Mouse (Mus musculus) midbrain, postnatal 0 days (tissue): Measurements from ENCODE around the gene Map4k4. TPM values are rescaled to one million over a fixed set of nuclear protein-coding genes. Genes with fewer than 3 reads are reported as not detected.

Source experiments
- ATAC-seq: fragments of 200-750 bp; cut with Nextera tagmentation; 2 replicates; pipeline ENCODE4 v1.8.0; 2017; ENCODE audit warnings: moderate number of reproducible peaks, mild to moderate bottlenecking, moderate TSS enrichment, moderate library complexity; ENCODE audit not compliant: low FRiP score
- DNase-seq: peaks from one replicate; pipeline ENCODE4 v3.0.0-alpha.2; 2015; ENCODE audit warnings: low spot score
- H3K27ac ChIP-seq: fragments of 300-500 bp; sonication (generic); 2 replicates; pipeline ENCODE4 v1.5.1; 2014; ENCODE audit warnings: low read depth, mild to moderate bottlenecking, low read length, mixed read lengths
- H3K27me3 ChIP-seq: fragments of 300-500 bp; sonication (generic); 2 replicates; pipeline ENCODE4 v1.6.1; 2014; ENCODE audit warnings: low read length, control low read depth, mixed read lengths; ENCODE audit not compliant: insufficient read depth
- H3K36me3 ChIP-seq: fragments of 300-500 bp; sonication (generic); 2 replicates; pipeline ENCODE4 v1.6.1; 2014; ENCODE audit warnings: low read length, control low read depth, mixed read lengths; ENCODE audit not compliant: insufficient read depth
- H3K4me1 ChIP-seq: fragments of 300-500 bp; sonication (generic); 2 replicates; pipeline ENCODE4 v1.6.1; 2014; ENCODE audit warnings: mild to moderate bottlenecking, control low read depth, antibody characterized with exemption, low read length, mixed read lengths; ENCODE audit not compliant: insufficient read depth
- H3K4me2 ChIP-seq: fragments of 300-500 bp; sonication (generic); 2 replicates; pipeline ENCODE4 v1.6.1; 2014; ENCODE audit warnings: low read depth, mild to moderate bottlenecking, low read length, mixed read lengths; ENCODE audit not compliant: poor library complexity, severe bottlenecking
- H3K4me3 ChIP-seq: fragments of 300-500 bp; sonication (generic); 2 replicates; pipeline ENCODE4 v1.5.1; 2014; ENCODE audit warnings: low read depth, mild to moderate bottlenecking, low read length, moderate library complexity
- H3K9ac ChIP-seq: fragments of 300-500 bp; sonication (generic); replicated peaks from 2 replicates; pipeline ENCODE4 v1.6.1; 2014; ENCODE audit warnings: mild to moderate bottlenecking, low read length, moderate library complexity, mixed read lengths; ENCODE audit not compliant: poor library complexity, severe bottlenecking
- H3K9me3 ChIP-seq: fragments of 300-500 bp; sonication (generic); 2 replicates; pipeline ENCODE4 v1.6.1; 2016; ENCODE audit warnings: low read length, control low read depth
- CTCF ChIP-seq: IDR thresholded peaks from 2 replicates; pipeline ENCODE4 v1.5.1; 2016; ENCODE audit warnings: antibody characterized with exemption, mild to moderate bottlenecking
- WGBS: fragments of 180-500 bp; shearing (Covaris S2); extraction: QIAGEN DNeasy Blood & Tissue Kit; methylation state at CpG from one replicate; pipeline ENCODE4 v1.1.7; 2014; 5-methylcytosine and 5-hydroxymethylcytosine counted together
- polyA plus RNA-seq: library from polyadenylated mRNA; unstranded; fragments of >200 nt; fragmentation: Nextera tagmentation; extraction: Ambion mirVana; gene quantifications from 2 replicates; pipeline ENCODE4 v1.2.1, GENCODE M21; 2015
- total RNA-seq: library from RNA; depleted of rRNA; stranded (reverse); fragments of >200 nt; gene quantifications from 2 replicates; pipeline ENCODE4 v1.2.3, GENCODE M21; 2014

Gene Map4k4
- total and polyA plus RNA-seq, 2 experiments from 2014 or later: 30.6 to 185 TPM

GRCm38 (mm10) chr1:39960623-39961022 is 59.9 kb downstream of the Map4k4 start:
- no peaks in the 10 kb centered on the region for H3K36me3 ChIP-seq
- WGBS: 87% methylated on average over 1 of the region's 1 CpGs
- no peak overlapping the region for H3K27ac ChIP-seq
- no peak for ATAC-seq
- no peak for DNase-seq
- TF ChIP-seq CTCF: no peak
- no peak overlapping the region for H3K4me2 ChIP-seq
- H3K27me3 ChIP-seq: no peaks in the 10 kb centered on the region
- H3K9me3 ChIP-seq: no peaks in the 10 kb centered on the region
- no peak overlapping the region for H3K4me3 ChIP-seq
- H3K9ac ChIP-seq: no peak overlapping the region
- peaks cover 6% of the 10 kb centered on the region; the same call in 1 of the 2 replicates for H3K4me1 ChIP-seq

DNA sequence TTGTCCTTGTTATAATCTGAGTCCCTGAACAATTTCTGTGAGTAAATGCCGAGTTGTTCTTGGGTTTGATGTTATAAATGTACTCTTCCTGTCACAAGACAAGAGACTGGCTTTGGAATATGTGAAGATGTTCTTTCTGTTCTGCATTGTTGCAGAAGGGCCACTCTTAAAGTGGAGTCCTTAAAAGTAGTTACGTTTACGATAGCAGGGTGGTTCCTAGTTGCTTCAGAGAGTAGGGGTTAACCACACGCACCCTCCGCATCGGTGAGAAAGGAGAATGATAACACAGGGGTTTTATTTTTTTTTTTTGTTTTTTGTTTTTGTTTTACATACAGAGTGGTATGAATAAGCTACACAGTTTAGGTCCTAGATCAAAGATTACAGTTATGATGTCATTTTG is 60.4 kb downstream of the Map4k4 start:
- H3K9ac ChIP-seq: no peak overlapping the region
- no peak overlapping the region for H3K27ac ChIP-seq
- 86% methylated on average over 6 of the region's 6 CpGs for WGBS
- no peaks in the 10 kb centered on the region for H3K27me3 ChIP-seq
- no peaks in the 10 kb centered on the region for H3K9me3 ChIP-seq
- H3K4me1 ChIP-seq: peaks cover 6% of the 10 kb centered on the region; the same call in 1 of the 2 replicates
- H3K4me3 ChIP-seq: no peak overlapping the region
- ATAC-seq: no peak
- H3K36me3 ChIP-seq: no peaks in the 10 kb centered on the region
- no peak for TF ChIP-seq CTCF
- DNase-seq: no peak
- H3K4me2 ChIP-seq: no peak overlapping the region

DNA sequence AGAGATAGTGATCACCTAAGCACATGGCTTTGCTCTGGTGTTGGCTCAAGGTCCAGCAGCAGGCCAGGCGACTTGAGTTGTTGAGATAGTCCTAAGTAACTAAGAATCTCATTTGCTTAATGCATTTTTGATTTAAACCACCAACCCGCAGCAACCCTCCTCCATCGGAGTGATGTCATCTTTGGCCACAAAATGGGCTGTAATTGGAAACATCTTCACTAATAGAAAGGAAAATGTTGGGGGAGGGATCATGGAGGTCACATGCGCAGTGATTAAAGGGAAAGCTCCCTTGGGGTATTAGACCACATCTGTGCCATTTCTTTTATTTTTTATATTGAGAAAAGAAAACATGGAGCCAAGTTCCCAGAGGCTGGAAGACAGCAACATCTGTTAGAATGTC is 61.6 kb downstream of the Map4k4 start:
- Histone ChIP-seq H3K27me3 (no peaks in the 10 kb centered on the region), H3K9me3 (no peaks in the 10 kb centered on the region), H3K4me2 (no peak overlapping the region), H3K4me3 (no peak overlapping the region), H3K4me1 (peaks cover 6% of the 10 kb centered on the region; the same call in 1 of the 2 replicates), H3K27ac (no peak overlapping the region), H3K9ac (no peak overlapping the region), H3K36me3 (no peaks in the 10 kb centered on the region)
- TF ChIP-seq CTCF: no peak
- no peak for DNase-seq
- ATAC-seq: no peak
- 73% methylated on average over 4 of the region's 4 CpGs for WGBS

GRCm38 (mm10) chr1:39962840-39963239 is 62.1 kb downstream of the Map4k4 start:
- Histone ChIP-seq H3K9ac (no peak overlapping the region), H3K36me3 (no peaks in the 10 kb centered on the region), H3K27ac (no peak overlapping the region), H3K4me1 (peaks cover 6% of the 10 kb centered on the region; the same call in 1 of the 2 replicates), H3K4me2 (no peak overlapping the region), H3K4me3 (no peak overlapping the region), H3K9me3 (no peaks in the 10 kb centered on the region), H3K27me3 (no peaks in the 10 kb centered on the region)
- WGBS: 70% methylated on average over 8 of the region's 8 CpGs
- TF ChIP-seq CTCF: no peak
- no peak for DNase-seq
- ATAC-seq: no peak

- Histone ChIP-seq H3K9me3 (no peaks in the 10 kb centered on the region), H3K9ac (no peak overlapping the region), H3K4me3 (no peak overlapping the region), H3K27me3 (no peaks in the 10 kb centered on the region), H3K4me1 (peaks cover 6% of the 10 kb centered on the region; the same call in 1 of the 2 replicates), H3K4me2 (no peak overlapping the region), H3K27ac (no peak overlapping the region), H3K36me3 (no peaks in the 10 kb centered on the region)
- no peak for TF ChIP-seq CTCF
- DNase-seq (no peak), ATAC-seq (no peak; the same call in 1 of the 2 replicates)
- WGBS: 64% methylated on average over 3 of the region's 3 CpGs
Measured at GRCm38 (mm10) chr1:39963821-39964220, 63.1 kb downstream of the Map4k4 start.

- ATAC-seq: no peak
- Histone ChIP-seq H3K27me3 (no peaks in the 10 kb centered on the region), H3K4me2 (no peak overlapping the region), H3K27ac (no peak overlapping the region), H3K9ac (no peak overlapping the region), H3K36me3 (0 out of 2 replicates have a peak, but pooled peaks cover 2% of the 10 kb centered on the region), H3K9me3 (no peaks in the 10 kb centered on the region), H3K4me3 (no peak overlapping the region), H3K4me1 (peaks cover 6% of the 10 kb centered on the region; the same call in 1 of the 2 replicates)
- DNase-seq: no peak
- 94% methylated on average over 2 of the region's 2 CpGs for WGBS
- TF ChIP-seq CTCF: no peak
Measured at GRCm38 (mm10) chr1:39964427-39964826, 63.7 kb downstream of the Map4k4 start.
